Mouse (Mus musculus): ENCODE data around the gene Crb1. TPM values are rescaled to one million over a fixed set of nuclear protein-coding genes. Genes with fewer than 3 reads are reported as not detected.

Gene Crb1
- polyA plus RNA-seq, 2 experiments: 0.04 TPM; not detected in 1

DNA sequence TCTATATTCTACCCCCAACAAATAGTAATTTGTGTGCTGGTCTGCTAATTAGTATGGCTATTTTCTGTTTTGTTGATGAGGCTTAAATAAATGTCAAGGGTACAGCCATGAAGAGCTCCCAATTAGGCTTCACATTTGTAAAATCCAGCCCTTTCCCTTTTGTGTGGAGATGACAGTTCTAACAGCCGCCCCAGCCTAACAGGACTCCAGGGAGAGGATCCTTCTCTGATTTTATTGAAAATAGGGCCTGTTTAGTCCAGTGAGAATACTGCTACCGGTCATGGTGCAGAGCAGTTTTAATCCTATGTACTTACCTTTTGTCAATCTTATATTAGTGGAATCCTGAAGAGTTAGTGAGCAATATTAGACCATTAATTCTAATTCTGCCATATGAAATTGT is 223.9 kb downstream of the Crb1 start:
- 69% methylated on average over 2 of the region's 2 CpGs for WGBS
- no peak overlapping the region for H3K9ac ChIP-seq (ENCODE audit: low read depth, low read length, severe bottlenecking)
- ATAC-seq (ENCODE audit: low FRiP score, low read depth) (no peak), DNase-seq (ENCODE audit: low spot score) (no peak)
- H3K9me3 ChIP-seq (ENCODE audit: control insufficient read depth, low read length): no peaks in the 10 kb centered on the region
- H3K36me3 ChIP-seq (ENCODE audit: control insufficient read depth, insufficient read depth, low read length): no peaks in the 10 kb centered on the region
- H3K4me3 ChIP-seq (replicated peaks; ENCODE audit: low read length): no peak overlapping the region
- no peak overlapping the region for H3K4me2 ChIP-seq (replicated peaks; ENCODE audit: low read depth, low read length, severe bottlenecking)
- H3K27ac ChIP-seq (replicated peaks; ENCODE audit: low read depth, low read length): no peak overlapping the region
- no peak for TF ChIP-seq POLR2A (IDR thresholded peaks at IDR 0.05; ENCODE audit: borderline replicate concordance, extremely low read depth, insufficient read depth, insufficient read length)
- H3K27me3 ChIP-seq (ENCODE audit: control insufficient read depth, insufficient read depth, low read length): no peaks in the 10 kb centered on the region
- H3K4me1 ChIP-seq (ENCODE audit: control insufficient read depth, insufficient read depth, low read length): no peaks in the 10 kb centered on the region

Other genes with a start within 250 kb of the Crb1 start
- 7.0 and 7.8 TPM in 2 replicates for gene Zbtb41, start 45.2 kb upstream of the Crb1 start, polyA plus RNA-seq (2012; rRNA removed)
- 12.8 and 15.1 TPM in 2 replicates for gene Zbtb41, start 45.2 kb upstream of the Crb1 start, polyA plus RNA-seq (2014; fragmentation: Nextera tagmentation; extraction: Ambion mirVana)
- 8.0 and 10.9 TPM in 2 replicates for gene Aspm, start 77.7 kb upstream of the Crb1 start, polyA plus RNA-seq (2012; rRNA removed)
- 16.3 and 18.2 TPM in 2 replicates for gene Aspm, start 77.7 kb upstream of the Crb1 start, polyA plus RNA-seq (2014; fragmentation: Nextera tagmentation; extraction: Ambion mirVana)
- gene F13b, start 124.6 kb upstream of the Crb1 start, polyA plus RNA-seq (2012; rRNA removed): not detected in 2 replicates
- gene F13b, start 124.6 kb upstream of the Crb1 start, polyA plus RNA-seq (2014; fragmentation: Nextera tagmentation; extraction: Ambion mirVana): not detected in 2 replicates
- gene Cfhr1, start 183.2 kb upstream of the Crb1 start, polyA plus RNA-seq (2012; rRNA removed): not detected in 2 replicates
- not detected in 2 replicates for gene Cfhr1, start 183.2 kb upstream of the Crb1 start, polyA plus RNA-seq (2014; fragmentation: Nextera tagmentation; extraction: Ambion mirVana)

All from limb, embryonic 14.5 days (tissue).